Mouse (Mus musculus): Measurements from ENCODE around the gene Spata5.

The Spata5 gene

DNA sequence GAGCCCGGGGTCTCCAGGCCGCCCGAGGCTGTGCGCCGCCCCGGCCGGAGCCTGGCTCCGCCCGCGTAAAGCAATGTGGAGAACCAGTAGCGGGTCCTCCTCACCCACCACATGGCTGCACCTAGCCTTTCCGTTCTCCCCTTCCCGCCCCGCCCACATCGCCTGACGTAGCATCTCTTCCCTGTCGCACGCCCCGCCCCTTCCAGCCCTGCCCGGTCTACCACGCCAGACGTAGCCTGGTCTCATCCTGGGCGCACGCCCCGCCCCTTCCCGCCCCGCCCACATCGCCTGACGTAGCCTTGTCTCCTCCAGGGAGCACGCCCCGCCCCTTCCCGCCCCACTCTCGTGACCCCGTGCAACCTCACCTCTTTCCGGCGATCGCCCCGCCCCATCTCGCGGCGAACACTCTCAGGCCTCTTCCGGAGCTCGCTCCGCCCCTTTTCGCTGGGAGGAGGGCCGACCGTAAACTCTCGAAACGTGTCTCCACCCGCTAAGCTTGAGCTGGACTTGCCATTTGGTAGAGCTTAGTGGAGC, at the start of gene Spata5:
Gene Spata5 (plus strand): TSS at position 439 of the 534 bp plus-strand sequence.
- DNase-seq (ENCODE audit: low read depth, low spot score) = peak; percentile 100

DNA sequence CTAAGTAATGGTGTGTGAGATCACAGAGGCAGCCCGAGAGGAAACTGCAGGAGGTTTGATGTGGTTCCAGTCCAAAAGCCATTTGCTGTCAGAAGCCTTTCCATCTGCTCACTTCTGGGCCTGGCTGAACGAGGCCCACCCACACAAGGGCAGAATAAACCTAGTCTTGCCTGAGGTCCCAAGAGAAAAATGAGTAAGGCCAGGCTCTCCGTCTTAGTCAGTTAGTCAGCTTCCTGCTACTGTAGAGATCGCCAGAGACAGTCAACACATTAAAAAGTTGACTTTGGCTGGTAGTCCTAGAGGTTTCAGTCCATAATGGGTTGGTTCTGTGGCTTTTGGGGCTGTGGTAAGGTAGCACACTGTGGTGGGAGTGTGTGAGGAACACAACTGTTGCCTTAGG, 49.3 kb upstream of the Spata5 start:
- no peak for DNase-seq (ENCODE audit: low read depth, low spot score)

DNA sequence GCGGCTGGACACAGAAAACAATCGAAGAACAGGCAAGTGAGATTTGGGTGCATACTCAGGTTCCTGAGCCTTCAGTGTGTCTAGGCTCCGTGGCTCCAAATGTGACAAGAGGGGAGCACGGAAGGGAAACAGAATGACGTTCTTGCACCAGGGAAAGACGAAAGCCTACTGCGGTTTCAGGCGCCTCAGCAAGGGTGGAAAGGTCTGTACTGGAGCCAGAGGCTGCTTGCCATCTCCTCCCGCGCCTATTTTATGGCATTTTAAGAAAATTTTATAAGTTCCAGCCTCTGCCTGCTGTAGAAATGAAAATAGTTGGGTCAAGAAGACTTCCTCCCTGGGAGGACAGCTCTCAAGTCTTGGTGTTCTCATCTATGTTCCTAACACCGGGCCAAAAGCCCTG, 46.0 kb upstream of the Spata5 start:
- DNase-seq (ENCODE audit: low read depth, low spot score) = no peak

DNA sequence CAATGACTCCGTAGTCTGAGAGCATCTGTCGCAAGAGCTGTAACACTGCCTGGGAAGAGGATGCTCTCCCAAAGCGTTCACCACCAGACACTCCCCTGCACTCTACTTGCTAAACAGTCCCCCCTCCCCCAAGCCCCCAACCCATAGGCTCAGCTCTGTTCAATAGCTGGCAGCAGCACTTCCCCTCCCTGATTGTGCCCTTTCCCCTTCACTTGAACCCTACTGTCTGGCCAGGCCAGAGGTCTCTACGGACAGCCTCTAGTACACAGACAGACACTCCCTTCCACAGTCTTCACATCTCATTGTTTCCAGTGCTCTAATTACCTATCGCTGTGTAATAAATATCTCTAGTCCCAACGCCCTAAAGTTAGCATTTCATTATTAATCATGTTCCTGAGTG, 41.8 kb upstream of the Spata5 start:
- DNase-seq (ENCODE audit: low read depth, low spot score) = no peak

DNA sequence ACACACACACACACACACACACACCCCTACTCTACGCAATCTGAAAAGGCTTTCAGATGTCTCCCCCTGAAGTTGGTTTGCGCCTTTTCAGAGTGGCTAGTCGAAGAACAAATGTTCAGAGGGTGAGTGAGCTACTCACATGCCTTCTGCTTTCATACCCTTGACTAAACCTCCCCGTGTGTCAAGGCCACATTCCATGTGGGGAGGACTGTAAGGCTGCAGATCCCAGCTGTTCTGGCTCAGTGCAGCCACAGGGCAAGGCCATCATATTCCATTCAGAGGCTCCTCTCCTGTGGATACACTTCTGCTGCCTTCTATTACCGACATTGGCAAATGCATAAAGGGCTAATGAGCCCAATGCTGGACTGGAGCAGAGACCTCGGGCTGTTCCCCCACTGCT, 41.3 kb upstream of the Spata5 start:
- no peak for DNase-seq (ENCODE audit: low read depth, low spot score)

DNA sequence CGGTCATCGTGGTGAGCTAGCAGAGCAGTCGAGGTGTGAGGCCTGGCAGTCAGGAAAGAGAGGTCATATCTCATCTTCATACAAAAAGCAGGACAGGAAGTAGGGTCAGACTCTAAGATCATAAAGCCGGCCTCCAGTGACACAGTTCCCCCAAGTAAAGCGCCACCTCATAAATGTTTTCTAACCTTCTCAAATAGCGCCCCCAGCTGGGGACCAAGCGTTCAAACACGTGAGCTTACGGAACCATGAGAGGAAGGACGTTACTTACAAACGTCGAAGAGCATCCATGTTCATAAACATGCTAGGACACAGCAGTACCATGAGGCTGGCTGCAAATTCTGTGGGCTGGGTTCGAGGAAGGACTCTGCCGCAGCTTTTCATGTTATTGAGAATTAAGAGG, 40.5 kb upstream of the Spata5 start:
- no peak for DNase-seq (ENCODE audit: low read depth, low spot score)

DNA sequence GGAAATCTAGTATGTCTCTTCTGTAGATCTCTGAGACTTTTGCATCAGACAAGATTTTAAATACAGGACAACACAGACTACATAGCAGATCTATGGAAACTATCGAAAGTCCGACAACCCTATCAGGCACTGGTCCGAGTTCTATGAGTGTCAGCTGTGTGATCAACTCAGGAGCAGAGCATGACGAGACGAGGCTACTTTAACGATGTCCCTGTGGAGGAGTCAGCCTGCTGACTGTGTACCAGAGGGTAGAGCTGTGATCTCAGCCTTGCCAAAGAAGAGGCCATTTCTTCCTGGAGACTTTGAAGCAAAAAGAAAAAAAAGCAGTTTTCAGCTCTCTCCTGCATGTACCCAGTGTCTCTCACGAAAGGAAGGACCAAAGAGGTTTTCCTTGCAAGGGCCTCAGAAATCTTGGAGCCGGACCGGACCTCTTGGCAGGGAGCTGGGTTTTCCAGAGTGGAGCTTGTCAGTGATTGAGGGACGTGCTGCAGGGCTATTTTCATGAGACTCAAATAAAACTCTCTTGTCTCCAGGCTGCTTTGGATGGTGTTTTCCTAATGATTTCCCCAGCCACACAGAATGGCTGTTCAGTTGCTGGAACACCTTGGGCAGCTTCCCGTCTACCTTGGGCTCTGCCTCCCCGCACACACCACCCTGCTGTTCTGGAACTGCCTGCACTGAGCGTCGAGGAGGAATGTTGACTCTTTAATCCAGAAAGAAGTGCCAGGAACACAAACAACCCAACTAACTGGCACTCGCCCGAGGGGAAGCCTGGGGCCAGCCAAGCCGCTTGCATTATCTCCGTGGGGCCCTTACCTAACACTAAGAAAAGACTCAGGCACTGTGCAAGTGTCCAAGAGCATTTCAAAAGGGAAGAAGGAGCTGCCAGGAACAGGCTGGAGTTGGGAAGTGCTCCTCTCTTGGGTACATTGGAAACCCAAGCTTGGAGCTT, 39.5 kb upstream of the Spata5 start:
- DNase-seq (ENCODE audit: low read depth, low spot score) = no peak

DNA sequence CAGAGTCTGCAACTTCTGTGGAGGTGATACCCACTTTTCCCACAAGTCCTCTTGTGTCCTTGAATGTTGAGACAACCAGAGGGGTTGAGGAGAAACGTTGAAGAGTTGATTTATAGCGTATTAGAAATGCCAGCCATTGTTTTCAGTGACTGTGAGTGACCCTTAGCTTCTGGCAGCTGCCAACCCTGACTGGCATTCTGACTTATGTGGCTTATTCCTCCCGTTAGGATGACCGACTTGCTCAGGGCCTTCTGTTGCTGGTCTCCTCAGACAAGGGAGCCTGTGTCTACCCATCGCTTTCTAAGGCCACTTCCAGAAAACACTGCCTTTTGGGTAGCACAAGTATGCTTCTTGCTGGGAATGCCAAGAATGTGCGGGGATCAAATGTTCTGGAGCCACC, 38.2 kb upstream of the Spata5 start:
- DNase-seq (ENCODE audit: low read depth, low spot score) = no peak

DNA sequence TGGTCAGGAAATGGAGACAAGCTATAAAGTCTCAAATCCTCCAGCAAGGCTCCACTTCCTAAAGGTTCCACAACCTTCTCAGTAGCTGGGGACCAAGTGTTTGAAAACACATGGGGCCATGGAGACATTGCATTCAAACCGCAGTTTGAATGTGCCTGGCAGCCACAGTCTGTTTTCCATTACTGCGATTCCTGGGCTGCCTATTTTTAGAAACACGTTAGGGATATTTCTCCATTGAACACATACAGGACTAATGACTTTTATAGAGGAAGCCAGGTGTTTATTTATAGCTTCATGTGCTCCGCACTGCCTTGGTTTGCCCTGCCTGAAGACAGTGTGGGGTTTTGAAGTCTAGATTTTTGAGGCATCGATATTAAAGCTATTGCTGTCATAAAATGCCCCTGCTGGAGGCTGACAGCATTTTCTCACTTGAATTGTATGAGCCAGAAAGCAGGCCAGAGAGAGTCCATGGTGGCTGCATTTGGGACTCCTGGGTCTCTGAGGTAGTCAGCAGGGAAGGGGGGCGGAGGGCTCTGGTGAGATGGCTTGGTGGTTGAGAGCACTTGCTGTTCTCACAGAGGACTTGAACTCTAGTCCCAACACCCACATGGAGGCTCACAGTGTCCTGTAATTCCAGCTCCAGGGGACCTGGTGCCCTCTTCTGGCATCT, 36.5 kb upstream of the Spata5 start:
- DNase-seq (ENCODE audit: low read depth, low spot score) = no peak

DNA sequence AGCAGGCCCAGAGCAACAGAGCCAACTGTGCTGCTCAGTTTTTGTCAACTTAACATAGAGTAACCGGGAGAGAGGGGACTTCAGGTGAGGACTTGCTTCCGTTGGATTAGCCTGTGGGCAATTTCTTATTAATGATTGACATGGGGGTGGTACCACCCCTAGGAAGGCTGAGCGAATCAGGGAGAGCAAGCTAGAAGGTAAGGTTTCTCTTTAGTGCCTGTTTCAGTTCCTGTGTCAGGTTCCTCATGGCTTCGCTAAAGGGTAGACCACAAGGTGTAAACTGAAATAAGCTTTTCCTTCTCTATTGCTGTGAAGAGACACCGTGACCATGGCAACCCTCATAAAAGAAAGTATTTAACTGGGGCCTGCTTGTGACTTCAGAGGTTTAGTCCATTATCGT, 32.4 kb upstream of the Spata5 start:
- DNase-seq (ENCODE audit: low read depth, low spot score) = no peak

DNA sequence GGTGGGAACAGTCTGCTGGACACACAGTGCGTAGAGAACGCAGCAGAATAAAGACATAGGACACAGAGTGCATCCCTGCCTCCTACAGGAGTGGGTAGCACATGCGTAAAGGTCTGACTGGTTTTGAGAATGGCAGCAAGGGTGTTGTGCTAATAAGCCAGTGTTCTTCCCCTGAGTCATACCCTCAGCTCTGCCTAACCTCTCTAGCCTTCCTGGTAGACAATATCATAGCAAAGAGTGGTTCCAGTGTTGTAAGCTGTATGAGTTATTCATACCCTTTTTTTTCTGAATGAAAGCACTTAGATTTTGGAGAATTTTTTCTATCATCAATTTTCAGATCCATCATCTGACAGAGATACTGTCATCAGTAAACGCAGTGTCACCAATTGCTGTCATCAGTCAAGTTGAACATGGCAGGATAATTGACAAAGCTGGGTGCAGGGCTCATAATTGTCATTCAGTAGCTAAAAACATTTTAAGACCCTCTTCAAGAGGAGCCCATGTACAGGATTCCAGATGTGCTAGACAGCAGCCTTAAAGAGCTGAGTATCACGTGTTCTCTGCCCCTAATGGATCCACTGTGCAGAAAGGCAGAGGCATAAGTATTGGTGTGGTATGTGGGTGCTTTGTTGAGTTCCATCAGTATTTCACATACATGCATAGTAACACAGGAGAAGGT, 22.6 kb upstream of the Spata5 start:
- DNase-seq (ENCODE audit: low read depth, low spot score) = no peak

DNA sequence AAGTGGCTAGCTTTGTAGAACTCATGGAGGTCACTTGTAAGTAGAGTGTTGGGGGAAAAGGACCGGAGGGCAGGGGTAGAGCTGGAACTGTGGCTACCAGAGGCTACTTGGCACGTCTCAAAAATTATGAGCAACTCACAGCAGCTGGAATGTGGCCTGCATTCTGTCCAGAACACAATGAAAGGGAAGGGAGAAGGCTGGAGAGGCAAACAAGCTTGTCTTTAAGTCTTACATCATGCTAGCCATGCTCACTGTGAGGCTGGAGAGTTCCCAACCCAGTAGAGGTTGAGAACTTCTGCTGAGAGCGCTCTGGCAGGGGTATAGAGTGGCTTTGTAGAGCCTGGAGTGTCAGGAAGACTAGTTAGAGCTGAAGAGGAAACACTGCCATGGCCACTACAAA, 22.1 kb upstream of the Spata5 start:
- no peak for DNase-seq (ENCODE audit: low read depth, low spot score)

DNA sequence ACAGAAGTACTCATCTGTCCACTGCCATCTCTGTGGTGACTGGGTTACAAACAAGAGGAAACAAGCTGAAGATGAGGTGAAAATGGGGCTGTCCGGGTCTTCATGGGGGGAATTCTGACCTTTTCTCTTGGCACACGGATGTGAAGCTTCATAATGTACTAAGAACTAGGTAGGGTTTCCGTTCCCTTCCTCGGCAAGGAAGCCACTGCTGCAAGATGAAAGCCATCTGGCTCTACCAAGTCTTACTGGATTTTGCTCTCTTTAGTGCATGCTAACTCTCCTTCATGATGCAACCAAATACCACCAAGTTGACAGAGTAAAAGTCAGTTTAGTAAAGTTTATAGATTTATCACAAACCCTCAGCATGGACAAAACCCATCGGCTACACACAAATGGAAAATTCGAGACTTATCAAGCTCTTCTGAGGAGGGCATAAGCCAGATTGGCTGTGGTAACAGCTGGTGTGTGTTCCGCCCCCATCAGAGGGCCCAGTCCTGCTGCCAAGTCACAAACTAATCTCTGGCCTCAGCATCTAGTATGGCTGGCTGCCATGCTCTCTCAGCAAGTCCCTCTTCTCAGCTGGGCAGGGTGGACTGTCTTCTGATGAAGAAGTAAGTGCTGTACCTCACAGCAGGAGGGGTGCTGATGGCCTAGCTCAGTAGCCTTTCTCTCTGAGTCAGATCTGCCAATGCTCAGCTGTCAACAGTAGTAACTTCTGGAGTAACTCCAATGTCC, 20.9 kb upstream of the Spata5 start:
- DNase-seq (ENCODE audit: low read depth, low spot score) = no peak

DNA sequence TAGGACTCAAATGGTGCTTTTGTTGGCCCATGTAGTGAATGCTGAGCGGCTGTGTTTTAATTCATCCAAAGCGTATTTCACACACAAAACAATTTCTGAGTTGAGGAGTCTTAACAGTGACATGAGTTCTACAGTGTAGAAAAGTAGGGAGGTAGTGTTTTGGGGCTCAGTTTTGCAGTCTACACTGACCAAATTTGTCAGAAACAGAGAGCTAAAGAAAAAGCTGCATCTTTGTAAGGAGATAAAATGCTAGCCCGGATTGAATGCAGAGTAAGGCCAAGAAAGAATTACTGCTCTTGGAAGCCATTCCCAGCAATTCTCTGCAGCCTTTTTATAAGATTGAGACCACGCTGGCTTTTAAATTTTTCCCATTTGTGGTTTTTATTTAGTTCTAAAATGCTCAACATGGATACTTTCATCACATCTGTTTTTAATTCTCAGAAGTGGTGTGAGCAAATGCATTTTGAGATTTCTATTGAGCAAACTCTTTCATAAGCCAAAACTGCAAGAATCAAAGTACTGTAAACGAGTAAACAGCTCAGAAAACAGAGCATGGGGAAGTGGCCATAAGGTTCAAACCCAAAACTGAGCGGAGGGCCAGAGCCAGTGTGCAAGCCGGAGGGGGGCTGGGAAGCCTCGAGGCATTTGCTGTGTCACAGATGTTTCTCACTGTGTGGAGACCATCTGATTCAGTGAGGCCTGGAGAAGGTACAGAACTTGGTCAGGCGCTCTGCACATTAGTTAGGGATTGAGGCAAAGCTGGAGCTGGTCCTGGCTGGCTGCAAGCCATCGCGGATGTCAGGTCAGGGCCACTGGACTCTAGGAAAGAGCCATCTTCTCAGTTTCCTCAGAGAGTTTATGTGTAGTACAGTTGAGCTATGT, 17.7 kb upstream of the Spata5 start:
- DNase-seq (ENCODE audit: low read depth, low spot score) = no peak

DNA sequence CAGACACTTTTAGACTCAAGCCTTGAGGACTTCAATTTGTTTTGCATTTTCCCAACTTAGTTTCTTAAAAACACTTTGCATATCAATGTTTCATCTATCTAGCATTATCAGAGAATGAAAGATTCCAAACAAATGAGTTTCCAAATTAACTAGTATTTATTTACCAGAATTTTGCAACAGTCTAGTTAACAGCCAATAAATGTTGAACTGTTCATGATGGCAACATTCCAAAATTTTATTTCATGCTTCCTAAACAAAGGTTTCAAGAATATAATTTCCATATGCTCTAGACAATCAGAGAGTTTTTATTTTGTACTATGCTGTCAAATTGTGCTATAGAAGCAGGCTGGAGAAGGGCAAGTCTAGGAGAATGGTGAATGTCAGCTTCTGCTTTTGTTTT, 12.1 kb upstream of the Spata5 start:
- DNase-seq (ENCODE audit: low read depth, low spot score) = no peak

DNA sequence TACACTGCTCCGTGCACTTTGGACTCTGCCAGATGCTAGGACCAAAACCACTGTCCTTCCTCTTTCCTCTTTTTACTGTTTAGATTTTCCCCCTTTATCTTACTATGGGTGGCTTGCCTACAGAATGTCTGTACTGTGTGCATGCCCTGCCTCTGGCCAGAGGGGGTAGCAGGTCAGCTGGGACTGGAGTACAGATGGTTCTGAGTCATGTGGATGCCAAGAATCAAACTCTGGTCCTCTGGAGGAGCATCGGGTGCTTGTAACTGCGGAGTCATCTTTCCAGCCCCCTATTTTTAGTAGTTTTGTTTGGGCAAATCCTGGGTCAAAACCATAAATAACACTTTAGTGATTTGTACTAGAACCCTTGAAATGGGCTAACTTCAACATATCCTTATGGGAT, 6.2 kb upstream of the Spata5 start:
- DNase-seq (ENCODE audit: low read depth, low spot score) = no peak

DNA sequence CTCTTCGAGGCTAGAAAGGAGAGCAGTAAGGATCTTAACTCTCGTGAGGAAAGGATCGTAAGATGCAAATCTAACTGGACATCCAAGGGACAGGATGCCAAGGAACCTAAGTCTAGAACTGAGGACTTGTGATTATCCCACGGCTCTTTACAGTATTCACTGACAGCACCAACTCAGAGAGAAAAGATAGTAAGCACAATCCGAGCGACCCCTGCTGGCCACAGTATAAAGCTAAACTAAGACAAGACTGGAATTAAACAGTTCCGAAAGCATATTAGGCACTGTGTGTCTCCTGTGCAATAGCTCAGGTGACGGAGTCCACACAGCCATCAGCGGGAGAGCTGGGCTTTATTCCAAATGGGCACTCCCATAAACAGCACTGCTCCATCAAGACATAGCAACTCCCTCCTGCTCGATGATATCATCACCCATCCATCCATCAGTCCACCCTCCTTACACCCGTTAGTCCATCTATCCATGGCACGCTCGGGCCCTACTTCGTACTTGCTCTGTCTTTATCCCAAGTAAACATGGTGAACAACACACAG, 5.2 kb upstream of the Spata5 start:
- DNase-seq (ENCODE audit: low read depth, low spot score) = peak; percentile 68

DNA sequence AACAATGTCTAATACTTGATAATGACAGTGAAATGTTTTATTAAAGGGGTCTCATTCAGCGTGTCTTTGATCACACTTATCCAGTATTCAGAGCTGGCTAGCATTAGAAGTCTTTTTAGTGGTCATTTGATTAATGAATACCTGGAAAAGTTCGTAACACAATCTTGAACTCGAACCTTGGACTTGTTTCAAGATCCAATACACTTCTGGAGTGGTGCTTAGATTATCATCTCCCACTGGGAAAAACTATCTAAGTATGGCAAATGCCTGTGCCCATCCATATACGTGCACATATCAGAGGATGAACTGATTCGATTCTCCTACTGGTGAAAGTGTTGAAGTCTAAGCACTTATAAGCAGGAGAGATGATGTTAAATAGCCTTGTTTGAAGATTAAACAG, 1.4 kb upstream of the Spata5 start:
- DNase-seq (ENCODE audit: low read depth, low spot score) = no peak

DNA sequence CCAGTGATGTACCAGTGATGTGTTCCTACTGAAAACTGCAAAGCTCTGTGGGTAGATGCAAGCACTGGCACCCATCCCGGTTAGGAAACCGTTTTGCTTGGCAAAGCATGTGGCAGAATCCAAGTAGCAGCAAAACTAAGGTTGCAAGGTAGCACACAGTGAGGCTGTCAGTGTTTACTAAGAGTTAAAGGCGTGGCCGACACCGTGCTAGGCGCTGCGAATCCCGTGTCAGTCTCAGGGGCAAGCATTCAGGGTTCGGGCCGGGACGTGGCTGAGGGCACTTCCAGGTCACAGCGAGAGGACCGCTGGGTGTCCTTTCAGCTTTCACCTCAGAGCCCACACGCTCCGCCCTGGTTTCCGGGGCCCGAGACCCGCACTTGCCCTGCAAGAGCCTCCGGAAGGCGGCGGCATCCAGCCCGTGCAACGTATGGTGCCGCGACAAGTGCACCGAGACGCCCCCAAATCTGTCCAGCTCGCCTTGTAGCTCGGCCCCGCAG, 687 bp upstream of the Spata5 start:
- no peak for DNase-seq (ENCODE audit: low read depth, low spot score)

DNA sequence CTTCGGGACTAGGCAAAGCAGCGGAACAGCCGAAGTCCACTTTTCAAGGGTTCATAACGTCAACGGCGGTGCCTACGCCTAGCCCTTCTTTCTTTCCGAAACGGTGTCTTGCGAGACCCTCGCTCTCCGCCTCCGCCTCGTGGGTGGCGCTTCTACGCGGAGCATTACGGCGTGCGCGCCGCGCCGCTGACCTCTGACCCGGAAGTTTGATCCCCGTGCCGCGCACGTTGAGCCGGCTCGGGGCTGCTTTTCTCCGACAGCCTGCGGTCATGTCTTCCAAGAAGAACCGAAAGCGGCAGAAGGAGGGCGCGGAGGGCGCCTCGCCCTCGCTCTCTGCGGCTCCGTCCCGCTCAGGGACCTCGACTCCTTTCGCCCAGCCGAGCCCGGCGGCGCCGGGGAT, 376 bp downstream of the Spata5 start, which contains the start of gene Nudt6:
Gene Nudt6 (minus strand): TSS at position 140 of the 400 bp plus-strand sequence.
- DNase-seq (ENCODE audit: low read depth, low spot score) = peak; percentile 80
